ENCODE assay signal across 11 mouse cellular contexts in genomic region chr10:54120375-54120774, GRCm38 (mm10). TPM values are rescaled to one million over a fixed set of nuclear protein-coding genes. Genes with fewer than 3 reads are reported as not detected.
DNase-seq lines count a peak whose midpoint lies in the region.
"Had no signal": no experiment of that assay in that cellular context is flagged by ENCODE, and none has a peak within 500 bp of the region (broad histone marks: within the 10 kb centered on the region; RNA-seq: fewer than 3 reads in every experiment).

No protein-coding gene starts in this region.

- intact Hi-C loops in heart, postnatal 25 days (cut with DNase I), result no loop called here

- DNase-seq in adrenal gland, adult 2 months, result peak; percentile 29
- DNase-seq in adrenal gland, postnatal 25 days, result no peak
- DNase-seq in testis, postnatal 14 days (ENCODE audit: low spot score), result peak; percentile 5
- DNase-seq in testis, postnatal 10 days (ENCODE audit: low spot score), result no peak
- DNase-seq in kidney, postnatal 10 days, result peak; percentile 82
- no peak for DNase-seq in cerebellum, adult 8-10 months
- no peak for DNase-seq in heart, postnatal 25 days (ENCODE audit: low spot score)
- DNase-seq in cerebellum, adult 11 months, result no peak
- DNase-seq: liver, embryonic 13.5 days; lung, postnatal 4 days; midbrain, embryonic 14.5 days had no signal

RNA-seq across cellular contexts. Expression of gene Man1a, which starts 44.0 kb away (rescaled TPM):
- total RNA-seq in adrenal gland, adult 2 months (2021), result 100 to 1,000 TPM in 1 of 2 experiments, 10 to 100 TPM in 1; 26.1 to 125 TPM
- polyA plus RNA-seq in adrenal gland, adult 2 months (2012; rRNA removed), result 58.6 and 89.7 TPM in 2 replicates
- 112 and 126 TPM in 2 replicates for total RNA-seq in adrenal gland, postnatal 25 days (2021)
- total RNA-seq in heart, postnatal 25 days (2021), result 10 to 100 TPM; 35.0 to 36.2 TPM

Comparison
In these comparisons a context has a peak if more than half of its experiments do, and no peak if none do; other contexts are left out.
1. DNase-seq: peak in adrenal gland, adult 2 months (single experiment), testis, postnatal 14 days (single experiment) and kidney, postnatal 10 days (single experiment); none in adrenal gland, postnatal 25 days (single experiment), testis, postnatal 10 days (single experiment), cerebellum, adult 8-10 months (single experiment), heart, postnatal 25 days (single experiment) and cerebellum, adult 11 months (single experiment).